Mouse (Mus musculus) mouse embryonic stem cell (cell line): ENCODE results near the gene Fam83g.
"Not testable (repeated sequence)": the region's sequence is repeated elsewhere in the genome, so short reads cannot be mapped to it uniquely, and the experiment has no call there.

Experiments used
- in situ Hi-C, 2 experiments: fragments of 300-500 bp; cut with MboI; formaldehyde crosslinking; loops; 1 replicate in 1 of 2; 3 replicates in 1 of 2; pipeline ENCODE4 v1.14.3; 2019 to 2020; ENCODE audit warnings: low sequenced_read_pairs in 2 of 2, low pct_unique_long_range_greater_than_20kb in 1 of 2, mixed read lengths in 1 of 2; ENCODE audit not compliant: unreplicated experiment in 1 of 2

Gene Fam83g

DNA sequence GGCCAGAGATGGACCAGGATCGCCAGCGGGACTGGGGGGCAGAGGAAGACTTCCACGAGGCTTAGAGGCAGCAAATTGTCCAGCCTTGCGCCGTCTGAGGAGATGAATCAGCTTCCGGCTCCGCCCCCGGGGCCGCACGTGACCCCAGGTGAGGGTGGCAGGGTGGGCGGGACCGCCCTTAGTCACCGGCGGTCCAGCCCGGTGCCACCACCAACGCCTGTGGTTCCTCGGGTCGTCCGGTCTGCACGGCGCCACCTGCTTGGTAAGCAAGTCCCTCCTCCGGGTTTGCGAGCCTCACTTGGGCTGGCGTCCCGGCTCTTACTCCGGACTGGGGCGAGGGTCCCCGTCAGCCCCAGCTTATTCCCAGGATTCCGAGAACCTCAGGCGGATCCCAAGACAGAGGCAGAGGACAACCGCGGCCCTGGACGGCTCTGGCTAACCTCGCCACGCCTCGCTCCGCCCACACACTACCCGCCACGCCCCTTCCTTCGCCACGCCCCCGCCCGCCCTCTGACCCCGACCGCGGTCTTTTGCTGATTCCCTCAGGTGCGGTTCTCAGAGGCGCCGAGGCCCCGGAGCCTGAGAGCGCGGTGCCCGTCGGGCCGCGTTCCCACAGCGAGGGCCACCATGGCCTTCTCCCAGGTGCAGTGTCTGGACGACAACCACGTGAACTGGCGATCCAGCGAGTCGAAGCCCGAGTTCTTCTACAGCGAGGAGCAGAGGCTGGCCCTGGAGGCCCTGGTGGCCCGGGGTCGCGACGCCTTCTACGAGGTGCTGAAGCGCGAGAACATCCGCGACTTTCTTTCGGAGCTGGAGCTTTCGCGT lies at the start of gene Fam83g:
Gene Fam83g, plus strand, starts transcription at position 185 of the 825 bp plus-strand sequence.
- in situ Hi-C loops = no loop called here

DNA sequence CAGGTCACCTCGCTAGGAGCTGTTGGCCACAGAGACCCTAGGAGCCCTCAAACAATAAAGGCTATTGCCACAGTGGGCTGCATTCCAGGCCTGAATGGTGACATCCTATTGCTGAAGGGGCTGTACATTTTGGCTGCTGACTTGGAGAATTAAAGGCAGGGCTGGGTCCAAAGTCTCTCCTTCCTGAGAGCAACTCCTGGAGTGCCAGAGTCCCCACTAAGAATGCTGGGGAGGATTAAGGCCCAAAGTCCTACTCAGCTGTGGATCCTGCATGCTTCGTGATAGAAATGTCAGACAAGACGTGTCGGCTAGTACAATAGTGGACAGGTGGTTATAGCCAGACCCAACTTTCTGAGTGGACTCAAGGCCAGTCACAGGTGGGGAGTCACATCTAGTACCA lies 47.6 kb upstream of the Fam83g start:
- in situ Hi-C loops = not testable (repeated sequence)

GRCm38 (mm10) chr11:61637413-61637812 lies 46.5 kb upstream of the Fam83g start:
- in situ Hi-C loops = no loop called here

DNA sequence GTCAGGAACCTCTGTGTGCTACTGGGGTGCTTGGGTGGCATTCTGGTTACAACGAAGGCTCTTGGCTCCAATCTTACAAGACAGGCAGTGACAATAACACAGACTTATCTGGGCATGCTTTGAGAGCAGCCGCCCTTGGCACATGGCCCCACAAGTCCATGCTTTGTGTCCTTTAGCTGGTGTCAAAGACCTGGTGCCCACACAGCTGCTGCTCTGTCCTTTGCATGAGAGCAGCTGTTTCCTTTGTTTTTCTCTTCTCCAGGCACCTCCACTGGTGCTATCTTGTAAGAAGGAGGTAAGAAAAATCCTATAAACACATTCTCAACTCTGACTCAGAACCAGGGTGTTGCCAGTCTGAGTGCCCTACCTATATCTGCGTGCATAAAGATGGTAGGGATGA lies 46.0 kb upstream of the Fam83g start:
- in situ Hi-C loops = no loop called here

DNA sequence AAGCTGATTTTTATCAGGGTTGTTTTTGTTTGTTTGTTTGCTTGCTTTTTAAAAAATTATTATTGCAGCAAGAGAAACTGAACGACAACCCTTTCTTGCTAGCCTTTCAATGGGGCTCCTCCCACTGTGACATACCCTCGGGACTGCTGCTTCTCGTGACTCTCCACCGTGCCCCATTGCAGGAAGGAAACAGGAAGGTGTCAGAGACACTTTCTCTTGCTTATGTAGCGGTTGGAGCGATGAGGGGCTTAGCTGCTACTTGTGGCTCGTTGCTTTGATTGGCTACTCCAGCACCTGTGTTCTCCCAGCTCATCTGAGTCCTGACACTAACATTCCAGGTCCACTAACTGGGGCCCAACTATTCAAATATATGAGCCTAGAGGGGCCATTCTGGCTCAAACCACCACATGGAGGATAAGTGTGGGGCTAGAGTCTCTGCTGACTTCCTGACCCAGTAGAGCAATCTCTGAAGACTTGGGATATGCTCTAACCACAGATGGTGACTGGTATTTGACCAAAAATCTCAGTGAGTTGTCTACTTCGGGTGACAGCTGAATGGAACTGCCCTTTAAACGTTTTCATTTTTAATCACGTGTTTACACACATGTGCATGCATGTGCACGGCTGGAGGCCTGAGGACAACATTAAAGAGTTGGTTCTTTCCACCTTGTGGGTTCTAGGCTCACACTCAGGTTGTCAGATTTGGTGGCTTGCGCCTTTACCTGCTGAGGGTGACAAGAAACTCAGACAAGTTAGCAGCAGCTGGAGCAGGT lies 44.9 kb upstream of the Fam83g start:
- in situ Hi-C loops = no loop called here

- in situ Hi-C loops = no loop called here
These were observed 44.2 kb upstream of the Fam83g start for GRCm38 (mm10) chr11:61639601-61640177.

GRCm38 (mm10) chr11:61640585-61640984 lies 43.3 kb upstream of the Fam83g start:
- in situ Hi-C loops = not testable (repeated sequence)

- in situ Hi-C loops = no loop called here
These were observed 41.8 kb upstream of the Fam83g start for GRCm38 (mm10) chr11:61642106-61642505.

- in situ Hi-C loops = no loop called here
These were observed 40.5 kb upstream of the Fam83g start for GRCm38 (mm10) chr11:61643184-61643961.

DNA sequence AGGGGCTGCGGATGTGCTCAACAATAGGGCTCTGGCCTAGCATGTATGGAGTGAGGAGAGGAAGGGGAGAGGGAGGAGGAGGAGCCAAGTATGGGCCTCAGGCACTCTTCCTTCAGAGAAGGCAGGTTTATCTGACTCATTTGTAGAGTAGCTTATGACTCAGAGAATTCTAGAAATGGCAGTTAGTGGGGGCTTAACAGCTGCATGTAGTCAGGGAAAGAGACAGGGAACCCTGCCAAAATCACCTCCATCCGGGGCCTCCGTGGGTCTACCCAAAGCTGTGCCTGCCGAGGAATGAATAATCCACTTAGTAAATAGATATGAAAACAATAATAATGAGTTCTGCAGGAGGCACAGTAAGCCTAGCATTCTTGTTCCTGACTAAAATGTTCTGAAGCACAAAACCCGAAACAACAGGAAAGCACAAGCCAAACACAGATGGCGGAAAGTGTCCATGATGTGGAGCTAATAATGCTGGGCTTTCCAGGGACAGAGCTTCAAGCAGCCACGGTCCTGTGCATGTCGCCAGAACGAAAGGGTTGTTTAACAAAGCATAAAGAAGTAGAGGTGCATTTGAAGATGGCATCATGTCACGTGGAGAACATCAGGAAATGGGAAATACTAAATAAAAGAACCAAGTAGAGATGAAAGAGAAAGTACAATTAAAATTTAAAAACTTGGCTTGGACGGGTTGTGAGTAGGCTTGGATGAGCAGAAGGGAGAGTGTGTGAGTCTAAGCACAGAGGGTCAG lies 39.1 kb upstream of the Fam83g start:
- in situ Hi-C loops = no loop called here

GRCm38 (mm10) chr11:61645357-61645857 lies 38.5 kb upstream of the Fam83g start:
- in situ Hi-C loops = no loop called here

DNA sequence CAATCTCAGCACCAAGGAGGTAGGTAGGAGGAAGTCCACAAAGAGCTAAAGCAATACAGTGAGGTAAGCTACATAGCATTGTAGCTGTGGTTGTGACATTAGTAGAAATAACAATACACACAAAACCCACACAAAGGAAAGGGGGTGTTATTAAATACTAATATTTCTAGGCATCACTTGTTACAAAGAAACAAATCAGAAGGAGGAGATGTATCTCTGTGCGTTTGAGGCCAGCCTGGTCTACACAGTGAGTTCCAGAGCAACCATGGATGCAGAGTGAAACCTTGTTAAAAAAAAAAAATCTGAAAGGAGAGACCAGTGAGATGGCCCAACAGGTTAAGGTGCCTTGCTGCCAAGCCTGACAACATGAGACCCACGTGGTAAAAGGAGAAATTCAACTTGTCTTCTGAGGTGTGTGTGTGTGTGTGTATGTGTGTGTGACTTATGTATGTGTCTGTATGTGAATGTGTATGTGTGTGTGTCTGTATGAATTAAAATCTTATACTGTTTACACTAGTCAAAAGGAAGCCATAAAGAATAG lies 37.3 kb upstream of the Fam83g start:
- in situ Hi-C loops = no loop called here

GRCm38 (mm10) chr11:61647110-61647910 lies 36.6 kb upstream of the Fam83g start:
- in situ Hi-C loops = no loop called here

DNA sequence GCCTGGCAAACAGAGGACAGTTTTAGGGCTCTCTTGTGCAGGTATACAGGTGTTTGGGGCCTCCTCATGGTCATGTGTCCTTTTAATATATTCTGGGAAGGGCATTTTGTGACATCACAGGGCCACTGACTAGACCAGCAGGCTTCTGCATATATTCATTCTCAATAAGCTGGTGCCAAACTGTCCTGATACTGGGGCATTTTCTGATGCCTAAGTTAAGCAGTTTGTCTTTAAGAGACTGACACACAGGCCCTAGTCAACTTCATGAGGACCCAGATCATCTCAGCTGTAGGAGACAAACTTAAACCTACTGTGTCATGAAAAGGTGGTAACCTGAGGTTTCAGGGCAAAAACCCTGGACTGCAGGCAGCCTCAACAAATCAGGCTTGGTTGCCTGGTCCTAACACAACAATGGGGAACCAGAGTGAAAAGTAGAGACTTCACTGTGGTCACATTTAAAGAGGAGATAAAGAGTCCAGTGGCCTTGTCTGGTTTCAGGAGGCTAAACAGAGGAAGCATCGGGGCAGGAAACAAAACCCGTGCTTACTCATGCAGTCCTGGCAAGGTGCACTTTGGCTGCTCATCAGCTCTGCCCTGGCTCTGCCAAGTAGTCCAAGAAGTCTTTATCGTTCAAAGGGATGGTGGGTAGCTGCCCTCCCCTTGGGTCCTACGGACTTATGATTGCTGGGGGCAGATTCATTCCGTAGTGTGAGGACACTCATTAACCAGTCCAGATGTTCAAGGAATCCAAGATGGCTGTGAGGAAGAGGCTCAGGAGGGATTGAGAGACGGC lies 35.7 kb upstream of the Fam83g start:
- in situ Hi-C loops = no loop called here

DNA sequence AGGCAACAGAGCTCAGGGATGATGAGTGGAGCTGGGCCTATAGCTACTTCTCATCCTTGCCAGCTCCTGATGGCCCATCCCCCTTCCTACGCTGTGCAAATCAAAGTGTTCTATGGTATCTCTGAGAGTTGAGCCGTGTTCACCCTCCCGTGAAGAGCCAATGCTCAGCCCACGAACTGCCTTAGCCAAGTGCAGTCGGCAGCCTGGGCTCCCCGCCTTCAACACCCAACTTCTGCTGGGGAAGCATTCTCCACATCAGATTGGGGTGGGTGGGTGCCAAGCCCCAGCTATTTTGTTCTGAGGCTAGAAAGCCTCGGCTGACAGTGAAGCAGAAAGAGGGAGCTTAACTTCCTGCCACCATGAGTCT lies 35.2 kb upstream of the Fam83g start:
- in situ Hi-C loops = no loop called here

GRCm38 (mm10) chr11:61649163-61649580 lies 34.7 kb upstream of the Fam83g start:
- in situ Hi-C loops = no loop called here
